Mouse (Mus musculus) liver, embryonic 16.5 days (tissue): ENCODE data around the gene Rpl35. TPM values are rescaled to one million over a fixed set of nuclear protein-coding genes. Genes with fewer than 3 reads are reported as not detected.

Source experiments
- ATAC-seq: fragments of 200-750 bp; cut with Nextera tagmentation; 2 replicates; pipeline ENCODE4 v1.8.0; 2017; ENCODE audit warnings: low read depth, mild to moderate bottlenecking, moderate number of reproducible peaks, moderate library complexity
- H3K27ac ChIP-seq: fragments of 300-500 bp; sonication (generic); 2 replicates; pipeline ENCODE4 v1.5.1; 2014; ENCODE audit warnings: mild to moderate bottlenecking, low read length
- H3K27me3 ChIP-seq: fragments of 300-500 bp; sonication (generic); 2 replicates; pipeline ENCODE4 v1.6.1; 2014; ENCODE audit warnings: low read depth, low read length, mixed read lengths; ENCODE audit not compliant: control insufficient read depth, insufficient read depth
- H3K36me3 ChIP-seq: fragments of 300-500 bp; sonication (generic); 2 replicates; pipeline ENCODE4 v1.6.1; 2014; ENCODE audit warnings: mild to moderate bottlenecking; ENCODE audit not compliant: control insufficient read depth, insufficient read depth
- H3K4me1 ChIP-seq: fragments of 300-500 bp; sonication (generic); 2 replicates; pipeline ENCODE4 v1.6.1; 2014; ENCODE audit warnings: low read depth, low read length, mixed read lengths; ENCODE audit not compliant: control insufficient read depth
- H3K4me2 ChIP-seq: fragments of 300-500 bp; sonication (generic); 2 replicates; pipeline ENCODE4 v1.6.1; 2014; ENCODE audit warnings: low read depth, low read length, mixed read lengths
- H3K4me3 ChIP-seq: fragments of 300-500 bp; sonication (generic); 2 replicates; pipeline ENCODE4 v1.5.1; 2014; ENCODE audit warnings: low read depth, mild to moderate bottlenecking, low read length
- H3K9ac ChIP-seq: fragments of 300-500 bp; sonication (generic); 2 replicates; pipeline ENCODE4 v1.6.1; 2014; ENCODE audit warnings: low read depth, low read length
- H3K9me3 ChIP-seq: fragments of 300-500 bp; sonication (generic); replicated peaks from 2 replicates; pipeline ENCODE4 v1.6.1; 2016; ENCODE audit warnings: low read length; ENCODE audit not compliant: control insufficient read depth
- WGBS: fragments of 180-500 bp; shearing (Covaris S2); extraction: QIAGEN DNeasy Blood & Tissue Kit; methylation state at CpG from one replicate; pipeline ENCODE4 v1.1.7; 2014; ENCODE audit not compliant: insufficient replicate concordance; 5-methylcytosine and 5-hydroxymethylcytosine counted together
- polyA plus RNA-seq: library from polyadenylated mRNA; unstranded; fragments of >200 nt; fragmentation: Nextera tagmentation; extraction: Ambion mirVana; gene quantifications from 2 replicates; pipeline ENCODE4 v1.2.1, GENCODE M21; 2015

The Rpl35 gene
- polyA plus RNA-seq: 456 and 532 TPM in 2 replicates

DNA sequence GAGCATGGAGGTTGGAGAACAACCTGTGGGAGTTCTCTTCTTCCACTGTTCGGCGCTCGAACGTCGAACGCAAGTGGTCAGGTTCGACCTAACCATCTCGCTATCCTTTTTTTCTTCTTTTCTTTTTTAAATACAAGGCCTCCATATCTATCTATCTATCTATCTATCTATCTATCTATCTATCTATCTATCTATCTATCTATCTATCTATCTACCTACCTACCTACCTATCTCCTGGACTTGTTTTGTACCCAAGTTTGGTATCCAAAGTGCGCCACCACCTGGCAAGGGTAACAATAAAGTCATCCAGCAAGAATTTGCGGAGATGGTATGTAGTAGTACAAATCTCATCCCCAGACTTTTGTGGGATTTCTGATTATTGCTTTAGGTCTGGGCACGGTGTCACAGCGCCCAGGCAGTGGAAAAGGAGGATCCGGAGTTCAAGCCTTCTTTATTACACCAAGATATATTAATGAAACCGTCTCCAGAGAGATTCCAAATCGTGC is at the start of gene Rpl35:
Rpl35 (minus strand) TSS at position 51 of the 506 bp plus-strand sequence.
- H3K27me3 ChIP-seq: no peaks in the 10 kb centered on the region
- H3K4me2 ChIP-seq: peak within 1 kb of the TSS; percentile 84
- ATAC-seq: no peak
- WGBS: 10% methylated on average over 15 of the region's 15 CpGs
- peak within 1 kb of the TSS; percentile 82 for H3K27ac ChIP-seq
- H3K4me1 ChIP-seq: peaks cover 55% of the 10 kb centered on the region
- peaks cover 13% of the 10 kb centered on the region for H3K36me3 ChIP-seq
- H3K9me3 ChIP-seq: no peaks in the 10 kb centered on the region
- peak within 1 kb of the TSS; percentile 90 for H3K4me3 ChIP-seq
- peak within 1 kb of the TSS; percentile 80 for H3K9ac ChIP-seq

DNA sequence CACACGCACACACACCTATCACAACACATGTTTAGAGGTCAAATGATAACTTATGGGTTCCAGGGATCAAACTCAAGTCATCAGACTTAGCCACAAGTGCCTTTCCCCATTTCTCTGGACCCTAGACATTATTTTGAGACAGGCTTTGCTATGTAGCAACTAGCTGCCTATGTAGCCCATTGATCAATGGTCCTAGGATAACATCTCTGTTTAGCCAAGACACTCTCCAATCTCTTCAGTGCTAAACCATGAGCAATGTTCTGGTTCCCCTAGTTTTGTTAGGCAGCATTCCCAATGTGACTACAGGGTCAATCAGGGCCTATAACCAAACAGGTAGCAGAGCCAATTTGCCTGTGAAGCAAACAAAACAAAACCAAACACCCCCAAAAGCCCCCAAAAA is 43.1 kb upstream of the Rpl35 start:
- H3K9me3 ChIP-seq: no peaks in the 10 kb centered on the region
- no peaks in the 10 kb centered on the region for H3K27me3 ChIP-seq
- H3K9ac ChIP-seq: no peak overlapping the region
- H3K4me2 ChIP-seq: no peak overlapping the region
- WGBS: 86% methylated on average over 1 of the region's 1 CpGs
- no peak for ATAC-seq
- H3K4me3 ChIP-seq: no peak overlapping the region
- H3K27ac ChIP-seq: no peak overlapping the region
- no peaks in the 10 kb centered on the region for H3K4me1 ChIP-seq
- peaks cover 32% of the 10 kb centered on the region for H3K36me3 ChIP-seq

DNA sequence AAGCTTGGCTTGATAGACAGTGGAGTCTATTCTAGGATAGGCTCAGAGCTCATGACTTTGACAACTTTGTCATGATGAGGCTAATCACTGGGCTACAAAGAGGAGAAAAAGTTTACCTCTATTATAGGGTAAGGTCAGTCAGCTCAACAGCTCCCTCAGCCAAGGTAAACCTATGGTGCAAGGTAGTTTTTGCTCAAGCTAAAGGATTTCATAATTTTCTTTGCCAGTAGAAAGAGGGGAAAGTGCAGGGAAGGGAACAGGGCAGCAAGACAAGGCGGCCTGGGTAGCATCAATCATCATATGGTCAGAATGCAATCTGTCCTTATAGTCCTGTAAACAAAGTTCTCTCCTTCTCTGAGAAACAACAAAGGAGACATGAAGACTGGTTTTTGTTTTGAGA is 34.8 kb upstream of the Rpl35 start:
- H3K36me3 ChIP-seq: peaks cover 22% of the 10 kb centered on the region
- no peaks in the 10 kb centered on the region for H3K27me3 ChIP-seq
- WGBS: 83% methylated on average over 1 of the region's 1 CpGs
- no peak overlapping the region for H3K9ac ChIP-seq
- no peak for ATAC-seq
- H3K27ac ChIP-seq: no peak overlapping the region
- no peak overlapping the region for H3K4me2 ChIP-seq
- H3K9me3 ChIP-seq: no peaks in the 10 kb centered on the region
- no peak overlapping the region for H3K4me3 ChIP-seq
- no peaks in the 10 kb centered on the region for H3K4me1 ChIP-seq

DNA sequence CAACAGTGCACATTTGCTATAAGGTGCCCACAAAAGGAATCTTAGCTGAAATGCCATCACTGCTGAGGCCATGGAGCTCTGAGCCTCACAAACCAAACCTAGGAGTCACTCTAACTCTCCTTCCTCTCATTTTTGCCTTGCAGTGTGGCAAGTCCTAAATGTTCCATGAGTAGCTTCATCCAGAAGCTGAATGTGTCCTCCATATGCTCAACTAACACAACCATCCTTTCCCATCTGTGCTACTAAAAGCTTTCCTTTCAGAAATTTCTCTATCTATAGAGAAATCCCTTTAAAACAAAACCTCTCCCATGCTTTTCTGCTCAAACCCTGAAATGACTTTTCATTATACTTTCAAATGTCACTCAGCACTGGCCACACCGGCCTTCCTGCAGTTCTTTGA is 26.2 kb upstream of the Rpl35 start:
- no peak overlapping the region for H3K9ac ChIP-seq
- H3K4me3 ChIP-seq: no peak overlapping the region
- H3K27ac ChIP-seq: no peak overlapping the region
- ATAC-seq: no peak
- H3K4me2 ChIP-seq: no peak overlapping the region
- H3K9me3 ChIP-seq: no peaks in the 10 kb centered on the region
- H3K36me3 ChIP-seq: peaks cover 27% of the 10 kb centered on the region
- no peaks in the 10 kb centered on the region for H3K4me1 ChIP-seq
- 85% methylated on average over 1 of the region's 1 CpGs for WGBS
- no peaks in the 10 kb centered on the region for H3K27me3 ChIP-seq

DNA sequence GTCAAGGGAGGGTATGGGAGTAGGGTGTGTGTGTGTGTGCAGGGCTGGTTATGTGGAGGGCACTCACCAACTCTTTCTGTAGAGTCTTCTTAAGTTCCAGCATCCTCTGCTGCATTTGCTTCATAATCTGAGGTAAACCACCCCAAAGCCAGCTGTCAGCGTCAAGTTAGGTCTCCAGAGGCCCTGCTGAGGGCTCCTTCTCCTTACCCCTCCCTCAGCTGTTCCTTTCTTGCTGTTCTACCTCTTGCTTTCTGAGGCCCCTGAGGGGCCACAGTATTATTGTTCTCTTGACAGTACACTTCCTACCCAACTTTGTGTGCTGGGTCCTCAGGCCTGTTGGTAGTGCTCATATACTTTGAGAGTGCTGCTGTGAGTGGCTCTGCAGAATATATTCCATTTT is 14.6 kb upstream of the Rpl35 start:
- Histone ChIP-seq H3K9ac (no peak overlapping the region), H3K36me3 (peaks cover 50% of the 10 kb centered on the region), H3K9me3 (no peaks in the 10 kb centered on the region), H3K4me2 (no peak overlapping the region), H3K27ac (no peak overlapping the region), H3K4me3 (no peak overlapping the region), H3K27me3 (no peaks in the 10 kb centered on the region), H3K4me1 (no peaks in the 10 kb centered on the region)
- ATAC-seq: no peak
- whole genome bisulfite sequencing: 69% methylated on average over 1 of the region's 1 CpGs

DNA sequence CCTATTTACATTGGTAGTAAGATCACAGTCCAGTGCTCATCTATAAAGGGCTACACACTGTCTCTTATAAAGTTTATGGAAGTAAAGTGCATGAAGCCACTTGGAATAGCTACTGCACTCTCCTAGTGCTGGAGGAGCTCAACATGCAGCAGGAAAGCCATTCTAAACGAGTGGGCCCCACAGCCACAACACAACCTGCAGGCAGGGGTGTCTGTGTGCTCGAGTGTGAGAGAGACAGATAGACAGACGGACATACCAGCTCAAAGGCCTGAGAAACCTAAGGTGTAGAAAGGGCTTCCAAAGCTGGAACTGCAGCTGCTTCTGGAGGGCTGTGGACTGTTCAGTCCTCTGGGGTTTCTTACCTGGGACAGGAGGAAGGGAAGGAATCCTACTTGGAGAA is 11.2 kb upstream of the Rpl35 start:
- H3K36me3 ChIP-seq: peaks cover 44% of the 10 kb centered on the region
- no peak for ATAC-seq
- 56% methylated on average over 3 of the region's 3 CpGs for WGBS

GRCm38 (mm10) chr2:39012768-39013279 is 7.4 kb upstream of the Rpl35 start:
- ATAC-seq: no peak

More for the DNA sequence above, 11.2 kb upstream of the Rpl35 start:
- Histone ChIP-seq H3K9ac (no peak overlapping the region), H3K9me3 (no peaks in the 10 kb centered on the region), H3K27me3 (no peaks in the 10 kb centered on the region), H3K4me2 (no peak overlapping the region), H3K27ac (no peak overlapping the region), H3K4me1 (peaks cover 6% of the 10 kb centered on the region; the same call in 1 of the 2 replicates), H3K4me3 (no peak overlapping the region)

GRCm38 (mm10) chr2:39011971-39012370 is 6.5 kb upstream of the Rpl35 start:
- ATAC-seq: no peak
- no peak overlapping the region for H3K27ac ChIP-seq
- 82% methylated on average over 3 of the region's 3 CpGs for WGBS
- H3K4me1 ChIP-seq: peaks cover 31% of the 10 kb centered on the region
- H3K36me3 ChIP-seq: peaks cover 23% of the 10 kb centered on the region
- H3K27me3 ChIP-seq: no peaks in the 10 kb centered on the region
- H3K4me2 ChIP-seq: no peak overlapping the region
- no peak overlapping the region for H3K4me3 ChIP-seq
- H3K9ac ChIP-seq: no peak overlapping the region
- no peaks in the 10 kb centered on the region for H3K9me3 ChIP-seq

More at GRCm38 (mm10) chr2:39012768-39013279, 7.4 kb upstream of the Rpl35 start:
- H3K4me2 ChIP-seq: no peak overlapping the region
- H3K4me3 ChIP-seq: no peak overlapping the region
- H3K4me1 ChIP-seq: peaks cover 27% of the 10 kb centered on the region
- WGBS: 75% methylated on average over 7 of the region's 7 CpGs
- no peak overlapping the region for H3K27ac ChIP-seq
- H3K9ac ChIP-seq: no peak overlapping the region
- H3K27me3 ChIP-seq: no peaks in the 10 kb centered on the region
- H3K9me3 ChIP-seq: no peaks in the 10 kb centered on the region
- peaks cover 26% of the 10 kb centered on the region for H3K36me3 ChIP-seq

- no peak overlapping the region for H3K4me3 ChIP-seq
- ATAC-seq: no peak
- H3K27me3 ChIP-seq: no peaks in the 10 kb centered on the region
- no peaks in the 10 kb centered on the region for H3K9me3 ChIP-seq
- H3K36me3 ChIP-seq: peaks cover 18% of the 10 kb centered on the region
- H3K4me1 ChIP-seq: peaks cover 37% of the 10 kb centered on the region
- no peak overlapping the region for H3K27ac ChIP-seq
- no peak overlapping the region for H3K9ac ChIP-seq
- no peak overlapping the region for H3K4me2 ChIP-seq
Observed at GRCm38 (mm10) chr2:39011264-39011663, 5.8 kb upstream of the Rpl35 start.
